Mouse (Mus musculus) midbrain, embryonic 15.5 days (tissue): Measurements from ENCODE around the gene Pbrm1. TPM values are rescaled to one million over a fixed set of nuclear protein-coding genes. Genes with fewer than 3 reads are reported as not detected.

Experiments used
- ATAC-seq: fragments of 200-750 bp; cut with Nextera tagmentation; replicated peaks from 2 replicates; pipeline ENCODE4 v1.8.0; 2017; ENCODE audit warnings: moderate TSS enrichment
- H3K27ac ChIP-seq: fragments of 300-500 bp; sonication (generic); 2 replicates; pipeline ENCODE4 v1.5.1; 2015; ENCODE audit warnings: mild to moderate bottlenecking, inconsistent platforms
- H3K27me3 ChIP-seq: fragments of 300-500 bp; sonication (generic); replicated peaks from 2 replicates; pipeline ENCODE4 v1.6.1; 2015; ENCODE audit warnings: inconsistent platforms
- H3K36me3 ChIP-seq: fragments of 300-500 bp; sonication (generic); replicated peaks from 2 replicates; pipeline ENCODE4 v1.6.1; 2015; ENCODE audit warnings: inconsistent platforms
- H3K4me1 ChIP-seq: fragments of 300-500 bp; sonication (generic); 2 replicates; pipeline ENCODE4 v1.6.1; 2015; ENCODE audit warnings: inconsistent platforms
- H3K4me2 ChIP-seq: fragments of 300-500 bp; sonication (generic); 2 replicates; pipeline ENCODE4 v1.6.1; 2015; ENCODE audit warnings: inconsistent platforms, mild to moderate bottlenecking, moderate library complexity
- H3K4me3 ChIP-seq: fragments of 300-500 bp; sonication (generic); 2 replicates; pipeline ENCODE4 v1.5.1; 2015; ENCODE audit warnings: mild to moderate bottlenecking, inconsistent platforms
- H3K9ac ChIP-seq: fragments of 300-500 bp; sonication (generic); 2 replicates; pipeline ENCODE4 v1.6.1; 2015; ENCODE audit warnings: mild to moderate bottlenecking, inconsistent platforms
- H3K9me3 ChIP-seq: fragments of 300-500 bp; sonication (generic); 2 replicates; pipeline ENCODE4 v1.6.1; 2016; ENCODE audit warnings: inconsistent platforms
- WGBS: fragments of 180-500 bp; shearing (Covaris S2); methylation state at CpG from one replicate; pipeline ENCODE4 v1.1.7; 2015; ENCODE audit warnings: mixed read lengths; 5-methylcytosine and 5-hydroxymethylcytosine counted together
- polyA plus RNA-seq: library from polyadenylated mRNA; unstranded; fragments of >200 nt; fragmentation: Nextera tagmentation; extraction: Ambion mirVana; gene quantifications from 2 replicates; pipeline ENCODE4 v1.2.1, GENCODE M21; 2015

Gene Pbrm1
- polyA plus RNA-seq, 1 experiment from 2014 or later = 142 TPM

GRCm38 (mm10) chr14:31017854-31018253, 1.1 kb upstream of the Pbrm1 start:
- Histone ChIP-seq H3K27ac (no peak overlapping the region), H3K4me2 (peak overlapping the region; percentile 90), H3K9ac (peak overlapping the region; percentile 72), H3K4me1 (peaks cover 26% of the 10 kb centered on the region), H3K4me3 (peak overlapping the region; percentile 76), H3K9me3 (no peaks in the 10 kb centered on the region), H3K27me3 (no peaks in the 10 kb centered on the region), H3K36me3 (peaks cover 27% of the 10 kb centered on the region)
- whole genome bisulfite sequencing = 0% methylated on average over 2 of the region's 2 CpGs
- no peak for ATAC-seq

GRCm38 (mm10) chr14:31019331-31020205, 630 bp downstream of the Pbrm1 start:
- H3K27me3 ChIP-seq = no peaks in the 10 kb centered on the region
- WGBS = 4% methylated on average over 48 of the region's 56 CpGs
- H3K36me3 ChIP-seq = peaks cover 23% of the 10 kb centered on the region
- H3K4me3 ChIP-seq = peak overlapping the region; percentile 76
- H3K9me3 ChIP-seq = no peaks in the 10 kb centered on the region
- peak overlapping the region; percentile 90 for H3K4me2 ChIP-seq
- H3K27ac ChIP-seq = peak overlapping the region; percentile 100
- peak; percentile 94 for ATAC-seq
- H3K9ac ChIP-seq = peak overlapping the region; percentile 95
- peaks cover 26% of the 10 kb centered on the region for H3K4me1 ChIP-seq

- H3K27me3 ChIP-seq = no peaks in the 10 kb centered on the region
- H3K36me3 ChIP-seq = peaks cover 26% of the 10 kb centered on the region
- 36% methylated on average over 1 of the region's 1 CpGs for WGBS
- H3K4me2 ChIP-seq = no peak overlapping the region
- ATAC-seq = no peak
- H3K9ac ChIP-seq = no peak overlapping the region
- peaks cover 25% of the 10 kb centered on the region for H3K4me1 ChIP-seq
- no peaks in the 10 kb centered on the region for H3K9me3 ChIP-seq
- no peak overlapping the region for H3K27ac ChIP-seq
- no peak overlapping the region for H3K4me3 ChIP-seq
These were observed 3.6 kb downstream of the Pbrm1 start for GRCm38 (mm10) chr14:31022579-31022978.

- no peak overlapping the region for H3K4me3 ChIP-seq
- no peak overlapping the region for H3K9ac ChIP-seq
- H3K4me2 ChIP-seq = no peak overlapping the region
- H3K9me3 ChIP-seq = no peaks in the 10 kb centered on the region
- H3K27me3 ChIP-seq = no peaks in the 10 kb centered on the region
- no peak overlapping the region for H3K27ac ChIP-seq
- H3K4me1 ChIP-seq = peaks cover 6% of the 10 kb centered on the region
- WGBS = 79% methylated on average over 3 of the region's 3 CpGs
- no peak for ATAC-seq
- peaks cover 47% of the 10 kb centered on the region for H3K36me3 ChIP-seq
These were observed 6.8 kb downstream of the Pbrm1 start for GRCm38 (mm10) chr14:31025785-31026184.

GRCm38 (mm10) chr14:31045296-31045695, 26.4 kb downstream of the Pbrm1 start:
- Histone ChIP-seq H3K9ac (no peak overlapping the region), H3K27ac (no peak overlapping the region), H3K4me1 (no peaks in the 10 kb centered on the region), H3K4me2 (no peak overlapping the region), H3K36me3 (peaks cover 56% of the 10 kb centered on the region), H3K4me3 (no peak overlapping the region), H3K9me3 (no peaks in the 10 kb centered on the region), H3K27me3 (no peaks in the 10 kb centered on the region)
- ATAC-seq = no peak
- 96% methylated on average over 5 of the region's 5 CpGs for WGBS

GRCm38 (mm10) chr14:31045817-31046216, 26.9 kb downstream of the Pbrm1 start:
- no peaks in the 10 kb centered on the region for H3K9me3 ChIP-seq
- H3K27ac ChIP-seq = no peak overlapping the region
- H3K4me1 ChIP-seq = no peaks in the 10 kb centered on the region
- H3K36me3 ChIP-seq = peaks cover 58% of the 10 kb centered on the region
- H3K4me3 ChIP-seq = no peak overlapping the region
- ATAC-seq = no peak
- no peak overlapping the region for H3K9ac ChIP-seq
- no peaks in the 10 kb centered on the region for H3K27me3 ChIP-seq
- 93% methylated on average over 1 of the region's 1 CpGs for WGBS
- H3K4me2 ChIP-seq = no peak overlapping the region

GRCm38 (mm10) chr14:31062277-31062676, 43.3 kb downstream of the Pbrm1 start:
- Histone ChIP-seq H3K9me3 (no peaks in the 10 kb centered on the region), H3K4me2 (no peak overlapping the region), H3K4me3 (no peak overlapping the region), H3K27me3 (no peaks in the 10 kb centered on the region), H3K9ac (no peak overlapping the region), H3K4me1 (no peaks in the 10 kb centered on the region), H3K36me3 (peaks cover 35% of the 10 kb centered on the region), H3K27ac (no peak overlapping the region)
- 69% methylated on average over 1 of the region's 1 CpGs for WGBS
- ATAC-seq = no peak

- H3K4me2 ChIP-seq = no peak overlapping the region
- no peaks in the 10 kb centered on the region for H3K4me1 ChIP-seq
- H3K27ac ChIP-seq = no peak overlapping the region
- H3K9me3 ChIP-seq = no peaks in the 10 kb centered on the region
- H3K9ac ChIP-seq = no peak overlapping the region
- H3K27me3 ChIP-seq = no peaks in the 10 kb centered on the region
- no peak overlapping the region for H3K4me3 ChIP-seq
- WGBS = 97% methylated on average over 4 of the region's 4 CpGs
- H3K36me3 ChIP-seq = peaks cover 30% of the 10 kb centered on the region
- no peak for ATAC-seq
These were observed 50.3 kb downstream of the Pbrm1 start for GRCm38 (mm10) chr14:31069086-31069733.

- Histone ChIP-seq H3K36me3 (peaks cover 34% of the 10 kb centered on the region), H3K27ac (no peak overlapping the region), H3K9ac (no peak overlapping the region), H3K9me3 (no peaks in the 10 kb centered on the region), H3K4me3 (no peak overlapping the region), H3K4me1 (no peaks in the 10 kb centered on the region), H3K27me3 (no peaks in the 10 kb centered on the region), H3K4me2 (no peak overlapping the region)
- no peak for ATAC-seq
- WGBS = 95% methylated on average over 3 of the region's 3 CpGs
These were observed 59.8 kb downstream of the Pbrm1 start for GRCm38 (mm10) chr14:31078597-31079208.

GRCm38 (mm10) chr14:31079313-31080028, 60.5 kb downstream of the Pbrm1 start:
- 93% methylated on average over 3 of the region's 3 CpGs for WGBS
- H3K36me3 ChIP-seq = peaks cover 29% of the 10 kb centered on the region
- H3K4me3 ChIP-seq = no peak overlapping the region
- no peak for ATAC-seq
- H3K4me2 ChIP-seq = no peak overlapping the region
- H3K9me3 ChIP-seq = no peaks in the 10 kb centered on the region
- no peak overlapping the region for H3K27ac ChIP-seq
- no peaks in the 10 kb centered on the region for H3K4me1 ChIP-seq
- H3K9ac ChIP-seq = no peak overlapping the region
- H3K27me3 ChIP-seq = no peaks in the 10 kb centered on the region

GRCm38 (mm10) chr14:31081147-31081546, 62.2 kb downstream of the Pbrm1 start:
- no peak for ATAC-seq
- no peaks in the 10 kb centered on the region for H3K9me3 ChIP-seq
- no peak overlapping the region for H3K9ac ChIP-seq
- no peak overlapping the region for H3K4me2 ChIP-seq
- H3K27ac ChIP-seq = no peak overlapping the region
- H3K36me3 ChIP-seq = peaks cover 27% of the 10 kb centered on the region
- no peaks in the 10 kb centered on the region for H3K27me3 ChIP-seq
- H3K4me3 ChIP-seq = no peak overlapping the region
- no peaks in the 10 kb centered on the region for H3K4me1 ChIP-seq

- Histone ChIP-seq H3K27me3 (no peaks in the 10 kb centered on the region), H3K9me3 (no peaks in the 10 kb centered on the region), H3K36me3 (peaks cover 52% of the 10 kb centered on the region), H3K27ac (no peak overlapping the region), H3K4me3 (no peak overlapping the region), H3K4me2 (no peak overlapping the region), H3K4me1 (no peaks in the 10 kb centered on the region), H3K9ac (no peak overlapping the region)
- no peak for ATAC-seq
- WGBS = 80% methylated on average over 6 of the region's 6 CpGs
These were observed 68.5 kb downstream of the Pbrm1 start for GRCm38 (mm10) chr14:31087433-31087832.
